Mouse (Mus musculus): ENCODE measurements around the gene Fam170b. TPM values are rescaled to one million over a fixed set of nuclear protein-coding genes. Genes with fewer than 3 reads are reported as not detected.

Fam170b gene
- not detected in 2 replicates for polyA plus RNA-seq (2014; fragmentation: Nextera tagmentation; extraction: Ambion mirVana)

DNA sequence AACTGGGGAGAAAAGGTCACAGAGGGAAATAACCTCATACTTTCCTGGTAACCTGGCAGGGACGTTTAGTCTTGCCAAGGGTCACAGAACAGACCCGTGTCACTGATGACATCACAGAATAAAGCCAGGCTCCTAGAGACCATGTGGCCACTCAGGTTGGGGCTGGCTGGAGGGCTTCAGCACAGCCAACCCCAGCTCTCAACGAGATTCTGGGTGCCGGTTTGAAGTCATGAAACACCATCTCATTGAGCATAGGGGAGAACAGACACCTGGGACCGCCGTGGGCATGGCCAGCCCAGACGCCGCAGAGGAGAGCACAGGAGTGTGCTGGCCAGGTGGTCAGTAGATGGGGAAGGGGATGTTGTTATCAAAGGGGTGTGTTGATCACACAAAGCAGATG is at the start of gene Fam170b:
Gene Fam170b (plus strand): TSS at position 116 of the 400 bp plus-strand sequence.
- no peak within 1 kb of the TSS for H3K9ac ChIP-seq (ENCODE audit: low read depth, low read length)
- 79% methylated on average over 8 of the region's 8 CpGs for WGBS
- H3K9me3 ChIP-seq (ENCODE audit: control insufficient read depth, low read length): no peaks in the 10 kb centered on the region
- H3K27ac ChIP-seq (ENCODE audit: low read depth, low read length): no peak within 1 kb of the TSS
- no peaks in the 10 kb centered on the region for H3K4me1 ChIP-seq (replicated peaks; ENCODE audit: control insufficient read depth, insufficient read depth, low read length)
- no peak for DNase-seq (ENCODE audit: low spot score)
- no peak within 1 kb of the TSS for H3K4me2 ChIP-seq
- no peak for ATAC-seq (replicated peaks; ENCODE audit: low FRiP score)
- H3K4me3 ChIP-seq (ENCODE audit: low read depth, low read length): no peak within 1 kb of the TSS
- H3K27me3 ChIP-seq (replicated peaks; ENCODE audit: control insufficient read depth, insufficient read depth, low read length): no peaks in the 10 kb centered on the region
- H3K36me3 ChIP-seq (ENCODE audit: control insufficient read depth, insufficient read depth, low read length): no peaks in the 10 kb centered on the region

DNA sequence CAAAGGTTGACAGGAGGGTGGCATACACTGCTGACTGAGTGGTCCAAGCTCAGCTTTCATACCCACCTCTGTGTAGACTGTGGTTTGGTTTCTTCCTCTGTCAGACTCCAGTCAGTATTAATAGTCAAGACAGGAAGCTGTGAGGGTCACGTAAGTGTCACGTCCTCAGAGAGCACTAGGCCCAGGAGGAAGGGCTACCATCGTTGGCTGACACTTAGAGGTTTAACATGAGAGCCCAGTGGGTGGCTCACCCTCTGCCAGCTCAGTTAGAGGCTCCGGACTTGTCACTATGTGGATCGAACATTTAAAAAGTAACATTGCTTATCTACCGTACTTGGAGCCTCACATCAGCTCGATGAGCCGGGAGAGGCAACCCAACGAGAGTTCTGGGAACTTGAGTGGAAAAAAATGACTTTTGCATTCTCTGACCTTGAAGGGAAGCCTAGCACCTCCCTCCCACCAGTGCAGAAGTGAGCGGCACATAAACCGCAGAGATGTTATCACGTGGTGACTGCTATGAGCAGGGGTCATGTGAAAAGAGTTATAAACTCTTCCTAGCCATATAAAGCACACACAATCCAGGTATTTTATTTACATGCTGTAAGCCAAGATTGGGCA is 49.5 kb upstream of the Fam170b start:
- ATAC-seq (replicated peaks; ENCODE audit: low FRiP score) (no peak), DNase-seq (ENCODE audit: low spot score) (no peak)
- Histone ChIP-seq H3K4me3 (ENCODE audit: low read depth, low read length) (no peak overlapping the region), H3K27ac (ENCODE audit: low read depth, low read length) (no peak overlapping the region), H3K4me1 (replicated peaks; ENCODE audit: control insufficient read depth, insufficient read depth, low read length) (0 out of 2 replicates have a peak, but pooled peaks cover 5% of the 10 kb centered on the region), H3K9ac (ENCODE audit: low read depth, low read length) (no peak overlapping the region), H3K27me3 (replicated peaks; ENCODE audit: control insufficient read depth, insufficient read depth, low read length) (no peaks in the 10 kb centered on the region), H3K9me3 (ENCODE audit: control insufficient read depth, low read length) (no peaks in the 10 kb centered on the region), H3K4me2 (no peak overlapping the region), H3K36me3 (ENCODE audit: control insufficient read depth, insufficient read depth, low read length) (no peaks in the 10 kb centered on the region)
- WGBS: 45% methylated on average over 12 of the region's 12 CpGs

DNA sequence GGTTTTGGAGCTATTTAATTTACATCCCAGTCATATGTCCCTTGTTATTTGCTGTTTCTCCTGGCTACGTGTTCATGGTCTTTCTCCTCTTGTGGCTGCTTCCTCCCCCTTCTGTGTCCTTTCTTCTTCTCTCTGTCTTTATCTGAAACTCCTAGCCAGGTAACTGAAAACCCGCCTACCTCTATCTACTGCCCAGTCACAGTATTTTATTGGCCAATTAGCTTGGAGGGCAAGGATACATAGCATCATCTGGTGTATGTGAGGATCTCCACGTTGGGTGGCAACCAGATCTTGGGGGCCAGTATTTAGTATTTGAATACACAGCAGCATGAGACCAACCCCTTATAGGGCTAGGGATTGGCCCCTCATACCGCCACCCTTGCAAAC is 49.0 kb upstream of the Fam170b start:
- 68% methylated on average over 4 of the region's 4 CpGs for WGBS
- Histone ChIP-seq H3K4me1 (replicated peaks; ENCODE audit: control insufficient read depth, insufficient read depth, low read length) (0 out of 2 replicates have a peak, but pooled peaks cover 5% of the 10 kb centered on the region), H3K9ac (ENCODE audit: low read depth, low read length) (no peak overlapping the region), H3K4me2 (no peak overlapping the region), H3K27ac (ENCODE audit: low read depth, low read length) (no peak overlapping the region), H3K9me3 (ENCODE audit: control insufficient read depth, low read length) (no peaks in the 10 kb centered on the region), H3K4me3 (ENCODE audit: low read depth, low read length) (no peak overlapping the region), H3K27me3 (replicated peaks; ENCODE audit: control insufficient read depth, insufficient read depth, low read length) (no peaks in the 10 kb centered on the region), H3K36me3 (ENCODE audit: control insufficient read depth, insufficient read depth, low read length) (no peaks in the 10 kb centered on the region)
- ATAC-seq (replicated peaks; ENCODE audit: low FRiP score): no peak
- DNase-seq (ENCODE audit: low spot score): no peak

DNA sequence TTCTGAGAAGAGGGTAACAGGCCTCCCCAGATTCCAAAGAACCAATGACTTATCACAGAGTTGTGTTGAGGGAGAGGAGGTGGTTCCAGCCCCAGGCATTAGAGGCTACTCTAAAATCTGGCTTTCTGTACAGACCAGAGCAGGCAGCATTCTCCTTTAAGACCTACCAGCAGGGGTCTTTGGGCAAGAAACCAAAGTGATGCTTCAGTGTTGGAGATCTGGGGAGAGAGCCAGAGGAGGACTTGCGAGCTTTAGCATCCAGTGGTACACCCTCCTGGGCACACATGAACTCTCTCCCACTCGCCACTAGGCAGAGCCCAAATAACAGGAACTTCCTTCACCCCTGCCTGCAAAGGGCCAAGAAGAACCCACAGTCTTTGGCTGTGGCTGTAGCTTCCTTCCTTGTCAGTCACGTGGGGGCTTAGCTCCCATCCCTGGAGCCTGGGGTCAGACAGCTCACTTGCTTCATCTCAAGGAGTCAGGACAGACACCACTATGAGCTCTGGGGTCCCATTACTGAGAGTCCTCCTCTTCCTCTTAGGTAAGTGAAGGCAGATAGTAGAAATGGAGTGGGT is 48.1 kb upstream of the Fam170b start, which contains the start of gene Tmem273:
Gene Tmem273 (plus strand): TSS at position 408 of the 575 bp plus-strand sequence.
- no peak for ATAC-seq (replicated peaks; ENCODE audit: low FRiP score)

DNA sequence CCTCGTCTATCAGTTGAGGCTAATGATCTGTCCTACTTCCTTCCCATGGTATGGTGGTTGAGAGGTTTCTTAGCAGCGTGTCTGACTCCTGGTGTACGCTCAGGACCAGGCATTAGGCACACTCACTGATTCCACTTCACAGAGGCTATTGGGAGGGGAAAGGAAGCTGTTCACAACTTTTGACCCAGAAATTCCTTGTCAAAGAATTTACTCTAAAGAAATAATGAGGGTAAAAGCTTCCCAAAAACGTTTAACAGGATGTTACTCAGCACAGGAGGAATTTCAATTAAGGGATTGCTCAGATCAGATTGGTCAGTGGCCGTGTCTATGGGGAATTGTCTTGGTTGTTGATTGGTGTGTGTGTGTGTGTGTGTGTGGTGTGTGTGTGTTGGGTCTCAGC is 46.1 kb upstream of the Fam170b start:
- WGBS: 43% methylated on average over 5 of the region's 5 CpGs
- Histone ChIP-seq H3K9me3 (ENCODE audit: control insufficient read depth, low read length) (no peaks in the 10 kb centered on the region), H3K27ac (ENCODE audit: low read depth, low read length) (no peak overlapping the region), H3K4me2 (no peak overlapping the region), H3K4me1 (replicated peaks; ENCODE audit: control insufficient read depth, insufficient read depth, low read length) (0 out of 2 replicates have a peak, but pooled peaks cover 5% of the 10 kb centered on the region), H3K27me3 (replicated peaks; ENCODE audit: control insufficient read depth, insufficient read depth, low read length) (no peaks in the 10 kb centered on the region), H3K9ac (ENCODE audit: low read depth, low read length) (no peak overlapping the region), H3K4me3 (ENCODE audit: low read depth, low read length) (no peak overlapping the region), H3K36me3 (ENCODE audit: control insufficient read depth, insufficient read depth, low read length) (no peaks in the 10 kb centered on the region)
- no peak for DNase-seq (ENCODE audit: low spot score)
- ATAC-seq (replicated peaks; ENCODE audit: low FRiP score): no peak

More for the DNA sequence above, 48.1 kb upstream of the Fam170b start, which contains the start of gene Tmem273:
- no peaks in the 10 kb centered on the region for H3K9me3 ChIP-seq (ENCODE audit: control insufficient read depth, low read length)
- no peak within 1 kb of the TSS for H3K27ac ChIP-seq (ENCODE audit: low read depth, low read length)
- no peak within 1 kb of the TSS for H3K4me3 ChIP-seq (ENCODE audit: low read depth, low read length)
- 34% methylated on average over 3 of the region's 3 CpGs for WGBS
- DNase-seq (ENCODE audit: low spot score): no peak
- H3K36me3 ChIP-seq (ENCODE audit: control insufficient read depth, insufficient read depth, low read length): no peaks in the 10 kb centered on the region
- no peaks in the 10 kb centered on the region for H3K27me3 ChIP-seq (replicated peaks; ENCODE audit: control insufficient read depth, insufficient read depth, low read length)
- H3K4me2 ChIP-seq: no peak within 1 kb of the TSS
- 0 out of 2 replicates have a peak, but pooled peaks cover 5% of the 10 kb centered on the region for H3K4me1 ChIP-seq (replicated peaks; ENCODE audit: control insufficient read depth, insufficient read depth, low read length)
- no peak within 1 kb of the TSS for H3K9ac ChIP-seq (ENCODE audit: low read depth, low read length)

DNA sequence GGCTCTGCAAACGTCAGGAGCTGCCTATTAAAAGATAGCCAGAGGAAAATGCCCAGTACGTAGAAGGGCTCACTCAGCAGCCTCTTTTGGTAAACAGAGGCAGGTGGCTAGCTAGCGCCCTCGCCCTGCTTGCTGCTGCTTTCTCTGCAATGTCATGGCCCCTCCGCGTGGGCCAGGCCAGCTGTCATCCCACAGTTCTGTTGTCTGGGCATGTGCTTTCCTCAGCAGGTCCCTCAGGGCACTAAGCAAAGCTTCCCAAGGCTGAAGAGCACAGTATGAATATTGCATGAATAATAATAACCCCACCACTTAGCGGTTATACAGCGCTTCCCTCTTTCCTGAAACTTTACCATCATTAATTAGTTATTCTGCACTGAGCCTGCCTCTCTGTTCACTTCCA is 37.4 kb upstream of the Fam170b start:
- H3K27me3 ChIP-seq (replicated peaks; ENCODE audit: control insufficient read depth, insufficient read depth, low read length): no peaks in the 10 kb centered on the region
- H3K4me3 ChIP-seq (ENCODE audit: low read depth, low read length): no peak overlapping the region
- no peaks in the 10 kb centered on the region for H3K36me3 ChIP-seq (ENCODE audit: control insufficient read depth, insufficient read depth, low read length)
- H3K4me1 ChIP-seq (replicated peaks; ENCODE audit: control insufficient read depth, insufficient read depth, low read length): no peaks in the 10 kb centered on the region
- ATAC-seq (replicated peaks; ENCODE audit: low FRiP score) (no peak), DNase-seq (ENCODE audit: low spot score) (no peak)
- H3K4me2 ChIP-seq: no peak overlapping the region
- H3K9me3 ChIP-seq (ENCODE audit: control insufficient read depth, low read length): no peaks in the 10 kb centered on the region
- 59% methylated on average over 8 of the region's 8 CpGs for WGBS
- H3K9ac ChIP-seq (ENCODE audit: low read depth, low read length): no peak overlapping the region
- H3K27ac ChIP-seq (ENCODE audit: low read depth, low read length): no peak overlapping the region

DNA sequence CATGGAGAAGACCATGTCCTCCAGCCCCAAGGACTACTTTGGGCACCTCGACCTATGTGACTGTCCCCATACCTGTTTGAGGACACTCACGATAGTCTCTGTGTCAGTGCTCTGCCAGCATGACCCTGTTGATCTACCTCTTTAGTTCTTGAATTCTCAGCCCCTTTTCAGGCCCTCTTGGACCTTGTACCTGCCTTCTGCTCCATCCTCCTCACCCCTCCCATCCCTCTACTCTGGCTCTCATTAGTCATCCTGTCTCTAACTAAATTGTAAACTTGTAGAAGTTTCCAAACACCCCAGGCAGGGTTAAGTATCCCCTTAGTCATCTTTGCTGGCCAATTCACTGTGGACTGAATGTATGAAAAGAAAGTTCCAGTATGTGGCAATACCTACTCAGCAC is 36.0 kb upstream of the Fam170b start:
- Histone ChIP-seq H3K4me3 (ENCODE audit: low read depth, low read length) (no peak overlapping the region), H3K9me3 (ENCODE audit: control insufficient read depth, low read length) (no peaks in the 10 kb centered on the region), H3K27ac (ENCODE audit: low read depth, low read length) (no peak overlapping the region), H3K4me1 (replicated peaks; ENCODE audit: control insufficient read depth, insufficient read depth, low read length) (no peaks in the 10 kb centered on the region), H3K9ac (ENCODE audit: low read depth, low read length) (no peak overlapping the region), H3K27me3 (replicated peaks; ENCODE audit: control insufficient read depth, insufficient read depth, low read length) (no peaks in the 10 kb centered on the region), H3K36me3 (ENCODE audit: control insufficient read depth, insufficient read depth, low read length) (no peaks in the 10 kb centered on the region), H3K4me2 (no peak overlapping the region)
- no peak for ATAC-seq (replicated peaks; ENCODE audit: low FRiP score)
- no peak for DNase-seq (ENCODE audit: low spot score)
- WGBS: 74% methylated on average over 2 of the region's 2 CpGs

DNA sequence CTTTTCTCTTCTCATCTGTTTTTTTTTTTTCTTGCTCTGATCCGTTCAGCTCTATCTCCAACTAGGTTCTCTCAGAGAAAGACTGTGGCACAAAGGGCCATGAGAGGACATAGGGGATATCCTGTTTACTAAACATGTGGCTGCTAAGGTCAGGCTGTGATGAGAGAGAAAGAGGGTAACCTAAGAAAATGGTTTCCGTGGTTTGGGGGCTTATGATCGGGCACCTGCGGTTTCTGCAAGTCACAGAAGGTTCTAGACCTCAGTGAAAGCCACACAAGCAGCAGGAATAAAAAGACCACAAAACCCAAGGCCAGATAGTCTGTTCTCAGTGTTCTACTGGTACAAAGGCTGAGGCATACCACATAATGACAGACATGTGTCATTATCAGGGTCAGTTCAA is 35.4 kb upstream of the Fam170b start:
- no peak for DNase-seq (ENCODE audit: low spot score)
- H3K9ac ChIP-seq (ENCODE audit: low read depth, low read length): no peak overlapping the region
- H3K27me3 ChIP-seq (replicated peaks; ENCODE audit: control insufficient read depth, insufficient read depth, low read length): no peaks in the 10 kb centered on the region
- H3K9me3 ChIP-seq (ENCODE audit: control insufficient read depth, low read length): no peaks in the 10 kb centered on the region
- H3K27ac ChIP-seq (ENCODE audit: low read depth, low read length): no peak overlapping the region
- H3K4me2 ChIP-seq: no peak overlapping the region
- H3K4me3 ChIP-seq (ENCODE audit: low read depth, low read length): no peak overlapping the region
- WGBS: 41% methylated on average over 4 of the region's 4 CpGs
- ATAC-seq (replicated peaks; ENCODE audit: low FRiP score): no peak
- no peaks in the 10 kb centered on the region for H3K4me1 ChIP-seq (replicated peaks; ENCODE audit: control insufficient read depth, insufficient read depth, low read length)
- H3K36me3 ChIP-seq (ENCODE audit: control insufficient read depth, insufficient read depth, low read length): no peaks in the 10 kb centered on the region

DNA sequence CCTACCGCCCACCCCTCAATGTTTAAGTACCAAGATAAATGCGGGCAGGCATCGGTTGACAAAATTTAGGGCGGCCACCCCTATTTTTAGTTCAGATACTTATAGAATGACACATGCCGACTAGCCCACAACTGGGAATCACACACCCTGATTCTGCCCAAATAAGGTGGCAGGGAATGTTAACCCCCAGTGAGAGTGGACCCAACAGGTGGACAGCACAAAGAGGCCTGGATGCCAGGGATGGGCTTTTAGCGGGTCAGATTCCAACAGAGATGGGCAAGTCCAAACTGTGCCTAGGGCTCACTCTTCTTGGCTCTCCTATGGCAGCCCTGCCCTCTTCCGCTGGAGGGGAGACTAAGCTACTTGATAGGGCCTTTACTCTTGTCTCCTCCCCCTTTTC is 33.7 kb upstream of the Fam170b start:
- H3K27ac ChIP-seq (ENCODE audit: low read depth, low read length): no peak overlapping the region
- H3K4me3 ChIP-seq (ENCODE audit: low read depth, low read length): no peak overlapping the region
- H3K27me3 ChIP-seq (replicated peaks; ENCODE audit: control insufficient read depth, insufficient read depth, low read length): no peaks in the 10 kb centered on the region
- no peak for ATAC-seq (replicated peaks; ENCODE audit: low FRiP score)
- H3K4me1 ChIP-seq (replicated peaks; ENCODE audit: control insufficient read depth, insufficient read depth, low read length): no peaks in the 10 kb centered on the region
- no peak for DNase-seq (ENCODE audit: low spot score)
- H3K9me3 ChIP-seq (ENCODE audit: control insufficient read depth, low read length): no peaks in the 10 kb centered on the region
- no peak overlapping the region for H3K9ac ChIP-seq (ENCODE audit: low read depth, low read length)
- H3K36me3 ChIP-seq (ENCODE audit: control insufficient read depth, insufficient read depth, low read length): no peaks in the 10 kb centered on the region
- no peak overlapping the region for H3K4me2 ChIP-seq
- WGBS: 87% methylated on average over 7 of the region's 7 CpGs

Measured in liver, embryonic 11.5 days (tissue).